Mouse (Mus musculus) C2C12 (cell line): ENCODE results near the gene Chrne.

Experiments
- CEBPB ChIP-seq: IDR thresholded peaks from one replicate; pipeline ENCODE4 v1.6.1; 2011; ENCODE audit warnings: low read depth, mild to moderate bottlenecking, control low read depth, moderate library complexity
- CTCF ChIP-seq: IDR thresholded peaks from one replicate; pipeline ENCODE4 v1.5.1; 2011; ENCODE audit not compliant: control insufficient read depth, insufficient read depth, insufficient read length
- MAX ChIP-seq: IDR thresholded peaks from one replicate; pipeline ENCODE4 v1.6.1; 2011; ENCODE audit warnings: mild to moderate bottlenecking, control low read depth
- MYOD1 ChIP-seq: IDR thresholded peaks from one replicate; pipeline ENCODE4 v1.6.1; 2011; ENCODE audit warnings: low read depth; ENCODE audit not compliant: control insufficient read depth, insufficient read length
- MYOG ChIP-seq: IDR thresholded peaks from one replicate; pipeline ENCODE4 v1.6.1; 2011; ENCODE audit not compliant: control insufficient read depth, insufficient read length; ENCODE audit errors: extremely low read depth
- USF1 ChIP-seq: IDR thresholded peaks from one replicate; pipeline ENCODE4 v1.6.1; 2011; ENCODE audit warnings: low read depth, mild to moderate bottlenecking, control low read depth, moderate library complexity

DNA sequence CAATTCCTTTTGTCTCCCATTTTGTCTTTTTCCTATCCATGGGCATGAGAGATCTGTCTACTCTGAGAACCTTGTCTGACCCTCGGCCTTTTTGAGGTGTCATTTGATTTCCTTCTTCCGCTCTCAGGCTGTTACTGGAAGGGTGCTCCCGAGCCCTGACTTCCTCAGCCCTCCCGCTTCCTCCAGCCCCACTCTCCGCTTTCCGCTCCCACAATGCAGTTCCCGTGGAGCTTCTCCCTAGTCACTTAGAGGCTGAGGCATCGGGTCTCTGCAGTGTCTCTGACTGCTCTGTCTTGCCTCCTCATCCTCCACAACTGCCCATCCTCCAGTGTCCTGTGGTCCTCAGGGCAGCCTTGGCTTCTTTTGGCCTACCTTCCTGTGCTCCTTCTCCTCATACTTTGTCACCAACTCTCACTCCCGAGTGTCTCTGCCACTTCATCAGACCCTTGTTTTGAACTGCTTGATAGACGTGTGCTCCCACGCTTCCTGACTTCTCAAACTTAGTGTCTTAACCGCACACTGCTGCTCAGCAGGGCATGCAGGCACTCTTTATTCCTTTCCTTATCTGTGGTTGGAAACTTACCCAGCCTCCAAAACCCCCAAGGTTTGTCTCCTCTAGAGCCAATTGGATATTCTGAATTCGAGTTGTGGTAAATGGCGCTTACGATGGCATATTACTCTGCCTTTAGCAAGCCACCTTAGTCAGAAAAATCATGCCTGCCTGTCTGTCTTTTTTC lies 24.6 kb downstream of the Chrne start:
- TF ChIP-seq CTCF (no peak), MAX (no peak), USF1 (no peak), MYOG (no peak), MYOD1 (no peak), CEBPB (no peak)
